Mouse (Mus musculus): ENCODE data around the gene Cd34. TPM values are rescaled to one million over a fixed set of nuclear protein-coding genes. Genes with fewer than 3 reads are reported as not detected.

The Cd34 gene
- total and polyA plus RNA-seq, 3 experiments: 0.14 TPM; not detected in 2

- DNase-seq (ENCODE audit: low read depth, low spot score): peak; percentile 84
- Histone ChIP-seq H3K4me1 (ENCODE audit: control insufficient read depth in 1 of 2, insufficient read depth in 2 of 2, low read length in 2 of 2) (peaks cover 47 to 49% of the 10 kb centered on the region in 2 experiments), H3K4me3 (ENCODE audit: control insufficient read depth in 1 of 2, insufficient read depth in 1 of 2, low read depth in 2 of 2, low read length in 2 of 2) (no peak overlapping the region), H3K9me3 (replicated peaks; ENCODE audit: insufficient read depth, low read length) (no peaks in the 10 kb centered on the region), H3K79me2 (ENCODE audit: control insufficient read depth, insufficient read depth, low read length, poor library complexity) (peaks cover 5% of the 10 kb centered on the region; the same call in 1 of the 2 replicates), H3K27me3 (ENCODE audit: control insufficient read depth in 1 of 2, insufficient read depth in 2 of 2, low read length in 2 of 2) (no peaks in the 10 kb centered on the region), H3K27ac (ENCODE audit: control insufficient read depth, low read depth, low read length) (peak overlapping the region; percentile 78), H3K9ac (ENCODE audit: control insufficient read depth, low read depth, low read length, poor library complexity, severe bottlenecking) (no peak overlapping the region; the same call in 1 of the 2 replicates), H3K36me3 (ENCODE audit: control insufficient read depth in 1 of 2, insufficient read depth in 2 of 2, low read length in 2 of 2) (peaks cover 0 to 61% of the 10 kb centered on the region in 2 experiments; a peak in 2 of 4 replicates)
- no peak for TF ChIP-seq E2F4 (IDR thresholded peaks at IDR 0.05; ENCODE audit: borderline replicate concordance, low read depth, low read length)
- 0 out of 2 replicates have a peak, but pooled peaks have one; percentile 31 for TF ChIP-seq TBP (IDR thresholded peaks at IDR 0.05; ENCODE audit: low read depth, low read length)
- peak; percentile 74 for TF ChIP-seq MAZ (IDR thresholded peaks at IDR 0.05; ENCODE audit: low read depth, low read length)
- TF ChIP-seq UBTF (IDR thresholded peaks at IDR 0.05; ENCODE audit: borderline replicate concordance, insufficient read depth, low read depth, low read length): no peak
- peak; percentile 67; the same call in 1 of the 2 replicates for TF ChIP-seq MXI1 (IDR thresholded peaks at IDR 0.05; ENCODE audit: low read depth, low read length)
- peak; percentile 94 to 96 for TF ChIP-seq EP300 (IDR thresholded peaks at IDR 0.05; ENCODE audit: low read depth in 1 of 2, low read length in 2 of 2)
- TF ChIP-seq MAFK (IDR thresholded peaks at IDR 0.05; ENCODE audit: borderline replicate concordance, low read depth, low read length): no peak
- peak; percentile 68 for TF ChIP-seq TAL1 (IDR thresholded peaks at IDR 0.05; ENCODE audit: low read length)
- TF ChIP-seq MAX (IDR thresholded peaks at IDR 0.05; ENCODE audit: low read length): peak; percentile 38; the same call in 1 of the 2 replicates
- TF ChIP-seq GATA1 (IDR thresholded peaks at IDR 0.05; ENCODE audit: low read depth, low read length): peak; percentile 97
- TF ChIP-seq POLR2AphosphoS5 (IDR thresholded peaks at IDR 0.05; ENCODE audit: borderline replicate concordance, low read depth, low read length): no peak
- no peak for TF ChIP-seq KAT2A (conservative IDR thresholded peaks at IDR 0.05; ENCODE audit: low read depth, low read length)
- peak; percentile 40; the same call in 1 of the 2 replicates for TF ChIP-seq HCFC1 (IDR thresholded peaks at IDR 0.05; ENCODE audit: low read depth, low read length)
- peak; percentile 78; the same call in 1 of the 2 replicates for TF ChIP-seq ETS1 (IDR thresholded peaks at IDR 0.05; ENCODE audit: low read depth, low read length)
- peak; percentile 67; the same call in 1 of the 2 replicates for TF ChIP-seq MYC (IDR thresholded peaks at IDR 0.05; ENCODE audit: low read depth, low read length)
- TF ChIP-seq RCOR1 (IDR thresholded peaks at IDR 0.05; ENCODE audit: low read depth, low read length): peak; percentile 82
- peak; percentile 93 for TF ChIP-seq TCF12 (IDR thresholded peaks at IDR 0.05; ENCODE audit: low read depth, low read length)
These were observed 42.3 kb downstream of the Cd34 start for GRCm38 (mm10) chr1:194980826-194981435.

- Histone ChIP-seq H3K27ac (ENCODE audit: control insufficient read depth, low read depth, low read length) (no peak overlapping the region), H3K9me3 (replicated peaks; ENCODE audit: insufficient read depth, low read length) (no peaks in the 10 kb centered on the region), H3K9ac (ENCODE audit: control insufficient read depth, low read depth, low read length, poor library complexity, severe bottlenecking) (no peak overlapping the region), H3K36me3 (ENCODE audit: control insufficient read depth in 1 of 2, insufficient read depth in 2 of 2, low read length in 2 of 2) (peaks cover 0 to 56% of the 10 kb centered on the region in 2 experiments; a peak in 2 of 4 replicates), H3K79me2 (ENCODE audit: control insufficient read depth, insufficient read depth, low read length, poor library complexity) (peaks cover under 1% of the 10 kb centered on the region; the same call in 1 of the 2 replicates), H3K4me1 (ENCODE audit: control insufficient read depth in 1 of 2, insufficient read depth in 2 of 2, low read length in 2 of 2) (peaks cover 41 to 51% of the 10 kb centered on the region in 2 experiments), H3K4me3 (ENCODE audit: control insufficient read depth in 1 of 2, insufficient read depth in 1 of 2, low read depth in 2 of 2, low read length in 2 of 2) (no peak overlapping the region), H3K27me3 (ENCODE audit: control insufficient read depth in 1 of 2, insufficient read depth in 2 of 2, low read length in 2 of 2) (no peaks in the 10 kb centered on the region)
- peak; percentile 52 for TF ChIP-seq GATA1 (IDR thresholded peaks at IDR 0.05; ENCODE audit: low read depth, low read length)
- TF ChIP-seq USF1 (IDR thresholded peaks at IDR 0.05; ENCODE audit: low read depth, low read length): peak; percentile 64
- TF ChIP-seq TAL1 (IDR thresholded peaks at IDR 0.05; ENCODE audit: low read length): no peak
- DNase-seq (ENCODE audit: low read depth, low spot score): no peak
These were observed 44.5 kb downstream of the Cd34 start for GRCm38 (mm10) chr1:194982931-194983690.

All from MEL (cell line).